Mouse (Mus musculus): Measurements from ENCODE around the gene Svs1.

- TF ChIP-seq CTCF (IDR thresholded peaks at IDR 0.05; ENCODE audit: insufficient read depth, low read depth, low read length) (no peak), POLR2A (IDR thresholded peaks at IDR 0.05; ENCODE audit: insufficient read depth, low read depth, low read length) (no peak)
Measured at GRCm38 (mm10) chr6:48967868-48968267, 18.8 kb upstream of the Svs1 start.

Measured in olfactory bulb, adult 2 months (tissue).